Mouse (Mus musculus) MEL (cell line): ENCODE results near the gene 2310022A10Rik.

ENCODE experiments used
- CTCF ChIP-seq, 3 experiments: IDR thresholded peaks in 2 of 3; conservative IDR thresholded peaks in 1 of 3; 2 replicates each; pipeline ENCODE4 v1.5.1; 2011 to 2012; ENCODE audit warnings: low read length in 3 of 3, low read depth in 2 of 3, mild to moderate bottlenecking in 2 of 3, improper control_type of control experiment in 1 of 3, inconsistent platforms in 1 of 3, mixed read lengths in 1 of 3, moderate library complexity in 1 of 3; ENCODE audit not compliant: control insufficient read depth in 1 of 3, insufficient read depth in 1 of 3, poor library complexity in 1 of 3, severe bottlenecking in 1 of 3
- EP300 ChIP-seq, 2 experiments: IDR thresholded peaks; 2 replicates each; pipeline ENCODE4 v1.6.1; 2011; ENCODE audit warnings: improper control_type of control experiment in 2 of 2, low read length in 2 of 2, low read depth in 1 of 2, mild to moderate bottlenecking in 1 of 2
- ETS1 ChIP-seq: IDR thresholded peaks from 2 replicates; pipeline ENCODE4 v1.6.1; 2012; ENCODE audit warnings: low read depth, mild to moderate bottlenecking, inconsistent platforms, low read length, improper control_type of control experiment, moderate library complexity
- KAT2A ChIP-seq: conservative IDR thresholded peaks from 2 replicates; pipeline ENCODE4 v1.6.1; 2012; ENCODE audit warnings: low read depth, low read length, improper control_type of control experiment, inconsistent platforms
- MYC ChIP-seq: IDR thresholded peaks from 2 replicates; pipeline ENCODE4 v1.6.1; 2011; ENCODE audit warnings: low read depth, mild to moderate bottlenecking, low read length, improper control_type of control experiment, moderate library complexity
- POLR2A ChIP-seq, 2 experiments: IDR thresholded peaks; 2 replicates each; pipeline ENCODE4 v1.6.1; 2011 to 2012; ENCODE audit warnings: low read length in 2 of 2, mild to moderate bottlenecking in 2 of 2, control low read depth in 1 of 2, improper control_type of control experiment in 1 of 2, low read depth in 1 of 2, moderate library complexity in 1 of 2; ENCODE audit not compliant: control insufficient read depth in 1 of 2, insufficient read depth in 1 of 2, poor library complexity in 1 of 2
- USF1 ChIP-seq: IDR thresholded peaks from 2 replicates; pipeline ENCODE4 v1.6.1; 2014; ENCODE audit warnings: low read depth, mild to moderate bottlenecking, inconsistent platforms, low read length, improper control_type of control experiment, moderate library complexity
- ZMIZ1 ChIP-seq: IDR thresholded peaks from 2 replicates; pipeline ENCODE4 v1.6.1; 2012; ENCODE audit warnings: low read depth, mild to moderate bottlenecking, inconsistent platforms, low read length, improper control_type of control experiment, moderate library complexity

DNA sequence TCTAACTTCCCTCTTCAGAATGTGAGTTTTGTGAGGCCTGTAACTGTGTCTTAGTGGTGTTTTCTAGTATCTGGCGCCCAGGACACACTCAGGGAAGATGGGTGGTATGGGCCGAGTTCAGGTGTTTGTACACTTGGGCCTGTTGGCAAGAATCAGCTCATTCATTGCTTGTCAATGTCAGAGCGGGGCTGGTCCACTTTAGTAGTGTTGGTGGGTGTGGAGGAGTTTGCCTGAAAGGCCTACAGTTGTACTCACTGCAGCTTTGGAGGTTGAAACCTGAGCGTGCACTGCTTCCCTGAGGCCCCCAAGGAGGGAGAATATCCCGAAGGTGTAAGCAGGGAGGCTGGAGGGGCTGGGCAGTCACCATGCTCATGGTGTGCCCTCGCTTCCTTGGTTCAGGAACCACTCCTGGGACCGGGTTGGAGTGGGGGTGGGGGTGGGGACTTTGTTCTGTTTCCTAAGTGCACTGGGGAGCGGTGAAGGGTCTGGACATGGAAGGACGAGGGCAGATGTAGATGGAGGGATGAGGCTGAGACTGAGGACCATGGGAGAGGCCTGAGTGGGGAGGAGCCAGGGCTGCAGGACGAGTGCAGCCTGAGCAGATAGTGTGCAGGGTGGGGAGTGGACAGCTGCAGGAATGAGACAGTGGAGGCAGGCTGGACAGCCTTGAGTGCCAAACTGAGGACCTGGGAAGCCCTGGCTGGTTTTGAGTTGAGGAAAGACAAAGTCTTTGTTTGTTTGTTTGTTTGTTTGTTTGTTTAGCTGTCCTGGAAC lies 53.6 kb downstream of the 2310022A10Rik start:
- TF ChIP-seq EP300 (IDR thresholded peaks at IDR 0.05; ENCODE audit: low read depth in 1 of 2, low read length in 2 of 2) = no peak
- TF ChIP-seq USF1 = no peak
- TF ChIP-seq KAT2A = no peak
- TF ChIP-seq CTCF (IDR thresholded peaks at IDR 0.05 in 2 of 3, conservative IDR thresholded peaks at IDR 0.05 in 1 of 3; ENCODE audit: control insufficient read depth in 1 of 3, insufficient read depth in 1 of 3, low read depth in 2 of 3, low read length in 3 of 3, poor library complexity in 1 of 3, severe bottlenecking in 1 of 3) = no peak
- no peak for TF ChIP-seq ETS1
- no peak for TF ChIP-seq MYC
- TF ChIP-seq POLR2A (IDR thresholded peaks at IDR 0.05; ENCODE audit: control insufficient read depth in 1 of 2, insufficient read depth in 1 of 2, low read depth in 1 of 2, low read length in 2 of 2, poor library complexity in 1 of 2) = no peak
- TF ChIP-seq ZMIZ1 = no peak
